Mouse (Mus musculus): ENCODE results near the gene Gtf3c2.

Gene Gtf3c2

DNA sequence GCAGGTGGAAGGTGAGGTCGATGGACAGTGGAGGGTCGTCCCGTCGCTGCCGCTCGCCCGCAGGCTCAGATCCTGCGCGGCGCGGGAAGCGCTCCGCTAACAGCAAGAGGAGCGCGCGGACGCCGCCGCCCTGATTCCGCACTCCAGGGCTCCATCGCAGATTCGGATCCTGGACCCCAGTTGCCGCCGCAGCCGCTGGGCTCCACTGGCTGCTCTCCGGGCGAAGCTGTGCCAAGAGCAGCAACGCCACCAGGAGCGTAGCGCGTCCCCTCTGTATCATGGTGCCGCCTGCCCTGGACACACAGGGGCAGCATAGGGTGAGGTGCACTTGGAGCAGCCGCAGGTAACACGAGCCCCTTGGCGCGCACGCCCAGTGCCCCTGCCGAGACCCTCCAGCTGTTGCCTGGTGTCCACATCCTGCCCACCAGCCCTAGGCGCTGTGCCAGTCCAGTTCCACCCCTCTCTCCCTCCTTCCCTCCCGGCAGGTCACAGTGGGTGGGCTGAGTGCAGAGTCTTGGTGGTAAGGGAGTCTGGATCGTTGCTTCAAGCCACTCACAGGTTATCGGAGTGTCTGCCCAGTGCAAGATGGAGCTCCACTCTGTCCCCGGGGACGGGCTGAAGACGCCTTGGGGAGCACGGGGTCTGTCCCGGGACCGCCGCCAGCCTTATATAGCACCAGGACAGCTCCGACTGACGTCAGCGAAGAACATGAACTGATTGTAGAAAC, 41.5 kb downstream of the Gtf3c2 start, which contains the start of gene Ucn:
Gene Ucn, minus strand, starts transcription at position 589 of the 727 bp plus-strand sequence.
- DNase-seq: peak; percentile 32

DNA sequence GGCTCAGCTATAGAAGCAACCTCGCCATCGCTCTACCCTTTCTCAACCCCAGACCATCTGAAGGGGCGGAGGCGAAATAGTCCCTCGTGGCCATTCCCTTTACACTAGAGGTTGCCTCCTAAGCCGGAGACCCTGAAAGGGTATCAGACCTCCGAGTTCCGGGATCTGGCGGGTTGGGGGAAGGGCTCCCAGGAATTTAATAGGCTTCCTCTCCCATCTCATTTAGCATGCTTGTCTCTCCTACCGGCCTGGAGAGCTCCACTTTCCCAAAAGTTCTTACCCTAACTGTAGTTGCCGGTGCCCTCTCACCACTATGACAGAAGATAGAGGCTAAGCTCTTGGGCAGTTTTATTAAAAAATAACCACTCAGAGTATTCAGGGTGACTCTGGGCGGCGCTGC, 42.3 kb downstream of the Gtf3c2 start:
- DNase-seq: no peak

- DNase-seq: no peak
Measured at GRCm38 (mm10) chr5:31136730-31137424, 43.1 kb downstream of the Gtf3c2 start.

DNA sequence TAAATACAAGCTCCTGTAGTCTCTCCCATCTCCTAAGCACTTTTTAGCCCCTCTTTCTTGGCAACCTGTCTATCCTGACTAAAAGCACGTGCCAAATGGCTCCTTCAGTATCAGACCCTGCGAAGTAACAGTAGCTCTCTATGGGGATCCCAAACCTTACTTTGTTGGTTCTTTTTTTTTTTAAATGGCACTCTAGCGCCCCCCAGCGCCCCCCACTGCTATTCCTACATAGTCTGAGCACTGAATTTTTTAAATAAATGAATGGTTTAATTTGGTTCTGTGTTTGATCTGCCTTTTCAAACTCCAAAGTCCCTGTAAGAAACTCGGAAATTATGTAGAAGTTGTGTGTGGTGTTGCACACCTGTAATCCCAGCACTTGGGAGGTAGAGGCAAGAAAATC, 53.9 kb downstream of the Gtf3c2 start:
- no peak for DNase-seq

DNA sequence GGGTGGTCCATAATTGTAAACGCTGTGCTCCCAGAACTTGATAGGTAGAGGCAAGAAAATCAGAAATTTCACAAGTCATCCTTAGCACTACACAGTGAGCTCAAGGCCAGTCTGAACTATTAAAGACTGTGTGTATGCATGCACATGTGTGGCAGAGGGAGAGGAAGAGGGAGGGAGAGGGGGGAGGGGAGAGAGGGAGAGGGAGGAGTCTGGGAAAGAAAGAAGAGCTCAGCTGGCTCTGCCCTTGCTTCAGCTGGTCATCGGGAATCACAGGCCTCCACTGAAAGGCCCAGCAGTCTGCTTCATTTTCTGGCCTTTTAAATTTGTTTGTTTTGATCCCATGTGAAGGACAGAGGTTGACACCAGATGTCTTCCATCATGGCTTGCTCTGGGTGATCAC, 56.5 kb downstream of the Gtf3c2 start:
- DNase-seq: no peak

- no peak for DNase-seq
Measured at GRCm38 (mm10) chr5:31121111-31121510, 58.8 kb downstream of the Gtf3c2 start.

DNA sequence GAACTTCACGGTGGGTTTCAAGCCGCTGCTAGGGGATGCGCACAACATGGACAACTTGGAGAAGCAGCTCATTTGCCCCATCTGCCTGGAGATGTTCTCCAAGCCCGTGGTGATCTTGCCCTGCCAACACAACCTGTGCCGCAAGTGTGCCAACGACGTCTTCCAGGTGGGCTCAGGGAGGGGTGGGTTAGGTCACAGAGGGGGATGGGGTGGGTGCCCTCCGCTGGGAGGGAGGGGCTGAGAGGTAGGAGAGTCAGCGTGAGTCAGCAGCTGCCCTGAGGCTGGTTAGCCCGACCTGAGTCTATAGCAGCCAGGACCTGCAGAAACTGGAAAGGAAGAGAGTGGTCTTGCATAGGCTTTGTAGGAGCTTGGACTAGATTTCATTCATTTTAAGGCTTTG, 63.0 kb downstream of the Gtf3c2 start:
- DNase-seq: no peak

GRCm38 (mm10) chr5:31116354-31116753, 63.6 kb downstream of the Gtf3c2 start, which contains the start of gene Trim54:
Trim54 (plus strand) TSS chr5:31116712.
- DNase-seq: no peak

DNA sequence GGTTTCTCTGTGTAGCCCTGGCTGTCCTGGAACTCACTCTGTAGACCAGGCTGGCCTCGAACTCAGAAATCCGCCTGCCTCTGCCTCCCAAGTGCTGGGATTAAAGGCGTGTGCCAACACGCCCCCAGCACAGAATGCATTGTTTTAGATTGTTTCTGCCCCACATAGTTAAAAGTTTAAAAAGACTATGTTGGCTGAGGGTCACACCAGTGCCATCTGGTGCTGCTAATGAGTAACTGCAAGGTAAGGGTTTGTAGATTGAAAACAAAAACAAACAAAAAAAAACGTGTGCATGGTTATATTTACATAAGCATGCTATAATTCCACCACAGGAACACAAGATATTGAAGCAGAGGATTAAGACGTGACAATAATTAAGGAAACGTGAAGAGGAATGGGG, 69.2 kb downstream of the Gtf3c2 start:
- DNase-seq: peak; percentile 28

DNA sequence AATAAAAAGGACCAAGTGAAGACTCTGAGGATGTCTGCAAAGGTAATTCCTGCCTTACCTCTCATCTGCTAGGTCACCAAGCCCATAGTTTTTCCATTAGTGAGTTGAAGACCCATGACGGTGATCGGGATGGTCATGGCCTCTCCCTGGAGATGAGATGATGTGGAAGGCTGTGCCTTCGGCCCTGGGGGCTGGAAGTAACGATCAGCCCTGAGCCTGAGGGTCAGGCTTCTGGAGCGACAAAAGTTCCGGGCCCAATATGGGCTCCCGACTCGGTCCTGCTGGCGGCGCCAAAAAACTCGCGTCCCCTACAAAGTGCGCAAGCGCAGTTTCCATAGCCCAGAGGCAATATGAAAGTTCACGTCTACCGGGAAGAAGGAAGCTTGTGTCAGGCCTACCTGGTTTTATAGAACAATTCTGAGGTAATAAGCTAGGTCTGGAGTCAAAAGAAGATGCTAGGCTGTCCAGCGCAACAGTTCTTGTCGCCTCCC, 71.9 kb downstream of the Gtf3c2 start, which contains the start of gene Slc30a3:
Gene Slc30a3, minus strand, starts transcription at position 238 of the 491 bp plus-strand sequence.
- no peak for DNase-seq

Measured in kidney, postnatal 10 days (tissue).